Mouse (Mus musculus) small intestine, adult 2 months (tissue): Measurements from ENCODE around the gene Dnaic1. TPM values are rescaled to one million over a fixed set of nuclear protein-coding genes. Genes with fewer than 3 reads are reported as not detected.

Experiments
- H3K27ac ChIP-seq: fragments of 200-500 bp; 2 replicates; pipeline ENCODE4 v1.5.1; 2012; ENCODE audit warnings: low read depth, low read length, control low read depth, inconsistent platforms; ENCODE audit not compliant: insufficient read depth
- H3K27me3 ChIP-seq: fragments of 200-500 bp; 2 replicates; pipeline ENCODE4 v1.6.1; 2012; ENCODE audit warnings: mild to moderate bottlenecking, moderate library complexity, low read length, inconsistent platforms; ENCODE audit not compliant: control insufficient read depth, insufficient read depth
- H3K36me3 ChIP-seq: fragments of 200-500 bp; 2 replicates; pipeline ENCODE4 v1.6.1; 2012; ENCODE audit warnings: mild to moderate bottlenecking, low read length, control low read depth, inconsistent platforms; ENCODE audit not compliant: control insufficient read depth, insufficient read depth
- H3K4me1 ChIP-seq: fragments of 200-500 bp; 2 replicates; pipeline ENCODE4 v1.6.1; 2012; ENCODE audit warnings: low read length, inconsistent platforms, mixed read lengths; ENCODE audit not compliant: control insufficient read depth, insufficient read depth, insufficient read length
- H3K4me3 ChIP-seq: fragments of 200-500 bp; 2 replicates; pipeline ENCODE4 v1.5.1; 2012; ENCODE audit warnings: low read depth, mild to moderate bottlenecking, control low read depth, inconsistent platforms, low read length, moderate library complexity
- CTCF ChIP-seq: fragments of 200-500 bp; IDR thresholded peaks from 2 replicates; pipeline ENCODE4 v1.5.1; 2012; ENCODE audit warnings: low read depth, mild to moderate bottlenecking, control low read depth, inconsistent platforms, low read length, moderate library complexity, mixed read lengths; ENCODE audit not compliant: insufficient replicate concordance, insufficient read length; ENCODE audit errors: extremely low read depth
- POLR2A ChIP-seq: fragments of 200-500 bp; IDR thresholded peaks from 2 replicates; pipeline ENCODE4 v1.6.1; 2012; ENCODE audit warnings: low read depth, mild to moderate bottlenecking, control low read depth, inconsistent platforms, low read length, moderate library complexity
- whole genome bisulfite sequencing: fragments of 180-500 bp; shearing (Covaris S2); methylation state at CpG from one replicate; pipeline ENCODE4 v1.1.7; 2018; 5-methylcytosine and 5-hydroxymethylcytosine counted together
- polyA plus RNA-seq: library from polyadenylated mRNA; depleted of rRNA; stranded (reverse); fragments of >200 nt; gene quantifications from 2 replicates; pipeline ENCODE4 v1.2.3, GENCODE M21; 2012

The Dnaic1 gene
- polyA plus RNA-seq, 1 experiment, result 5.4 TPM

DNA sequence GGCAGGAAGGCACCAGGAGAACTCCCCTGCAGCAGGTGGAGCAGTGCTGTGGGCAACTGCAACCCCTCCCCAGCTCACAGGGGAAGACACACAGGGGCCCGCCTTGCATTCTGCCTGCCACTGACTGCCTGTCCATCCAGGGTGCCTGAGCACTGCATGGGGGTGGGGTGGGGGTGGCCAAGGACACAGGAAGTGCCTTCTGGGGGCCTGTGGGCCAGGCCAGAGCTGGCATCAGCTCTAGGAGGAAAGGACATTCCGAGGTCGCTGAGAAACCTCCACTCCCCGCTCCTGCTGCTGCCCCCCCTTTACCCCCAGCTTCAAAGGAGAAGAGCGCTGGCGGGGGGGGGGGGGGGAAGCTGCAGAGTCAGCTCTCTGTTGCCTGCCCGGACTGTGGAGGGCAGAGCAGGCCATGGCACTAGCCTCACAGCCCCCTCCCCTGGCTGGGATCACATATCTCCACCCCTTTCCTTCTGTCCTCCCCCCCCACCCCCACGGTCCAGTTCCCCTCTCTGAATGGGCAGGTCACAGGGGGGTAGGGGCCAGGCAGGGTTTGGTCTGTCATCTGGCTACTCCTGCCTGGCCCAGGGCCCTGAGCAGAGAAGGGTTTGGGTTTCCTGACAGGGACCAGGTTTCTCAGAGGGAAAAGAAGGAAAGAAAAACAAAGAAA lies 95.6 kb downstream of the Dnaic1 start:
- Histone ChIP-seq H3K36me3 (no peaks in the 10 kb centered on the region), H3K4me3 (no peak overlapping the region), H3K27ac (no peak overlapping the region), H3K4me1 (no peaks in the 10 kb centered on the region; the same call in 1 of the 2 replicates), H3K27me3 (no peaks in the 10 kb centered on the region)
- 14% methylated on average over 8 of the region's 8 CpGs for WGBS
- no peak for TF ChIP-seq POLR2A
- TF ChIP-seq CTCF, result no peak

DNA sequence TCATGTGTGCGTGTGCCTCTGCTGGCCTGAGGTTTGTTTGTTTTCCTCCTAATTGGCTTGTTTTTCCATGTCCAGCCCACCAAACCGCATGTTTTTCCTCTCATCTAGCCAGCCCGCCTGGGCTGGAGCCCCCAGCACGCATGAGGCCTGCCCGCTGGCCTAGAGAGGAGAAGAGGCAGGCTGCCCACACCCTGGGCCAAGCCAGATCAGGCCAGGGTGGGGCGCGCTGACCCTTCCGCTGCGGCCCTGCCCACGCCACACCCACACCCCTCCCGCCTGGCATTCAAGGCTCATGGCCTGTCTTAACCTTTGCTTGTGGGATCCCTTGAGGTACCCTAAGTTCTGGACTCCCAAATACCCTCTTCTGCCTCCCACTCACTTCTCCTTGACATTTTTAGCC lies 97.1 kb downstream of the Dnaic1 start:
- no peaks in the 10 kb centered on the region; the same call in 1 of the 2 replicates for H3K4me1 ChIP-seq
- no peak for TF ChIP-seq CTCF
- no peak for TF ChIP-seq POLR2A
- no peaks in the 10 kb centered on the region for H3K36me3 ChIP-seq
- 63% methylated on average over 11 of the region's 11 CpGs for WGBS
- no peak overlapping the region for H3K27ac ChIP-seq
- no peak overlapping the region for H3K4me3 ChIP-seq
- no peaks in the 10 kb centered on the region for H3K27me3 ChIP-seq

DNA sequence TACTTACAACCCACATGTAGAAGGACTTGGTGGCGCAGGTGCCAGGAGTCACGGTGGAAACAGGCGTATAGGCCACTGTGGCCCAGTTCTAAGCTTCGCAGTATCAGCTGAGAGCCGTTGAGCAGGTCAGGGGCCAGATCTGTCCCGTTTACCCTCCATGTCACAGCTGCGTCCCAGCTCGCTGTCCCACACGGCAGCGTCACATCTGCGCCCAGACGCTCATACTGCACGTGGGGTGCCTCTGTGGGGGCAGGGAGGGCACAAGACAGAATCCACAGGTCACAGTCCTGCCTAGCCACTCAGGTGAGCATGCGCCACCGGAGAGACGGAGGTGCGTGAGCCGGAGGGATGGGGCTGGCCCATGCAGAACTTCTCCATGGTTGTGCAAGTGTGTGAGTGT lies 101.3 kb downstream of the Dnaic1 start:
- Histone ChIP-seq H3K27ac (no peak overlapping the region), H3K4me1 (no peaks in the 10 kb centered on the region), H3K4me3 (no peak overlapping the region), H3K36me3 (no peaks in the 10 kb centered on the region), H3K27me3 (no peaks in the 10 kb centered on the region)
- TF ChIP-seq POLR2A (no peak), CTCF (no peak)
- WGBS, result 78% methylated on average over 18 of the region's 18 CpGs

DNA sequence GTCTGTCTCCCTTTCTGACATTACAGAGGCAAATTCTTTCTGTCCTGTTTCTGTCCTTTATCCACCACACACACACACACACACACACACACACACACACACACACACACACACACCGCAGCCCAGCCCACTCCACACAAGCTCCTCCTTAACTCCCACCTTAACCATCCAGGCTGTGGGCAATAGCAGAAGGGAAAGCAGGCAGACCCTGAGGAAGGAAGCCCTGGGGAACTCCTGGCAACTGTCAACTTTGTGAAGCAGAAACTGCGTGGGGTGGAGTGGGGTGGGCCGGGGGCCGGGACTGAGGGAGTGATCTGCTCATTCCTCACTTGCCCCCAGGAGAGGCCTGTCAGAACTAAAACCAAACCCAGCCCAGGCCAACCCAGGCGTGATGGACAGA lies 101.9 kb downstream of the Dnaic1 start:
- no peak overlapping the region for H3K4me3 ChIP-seq
- H3K36me3 ChIP-seq, result no peaks in the 10 kb centered on the region
- no peaks in the 10 kb centered on the region; the same call in 1 of the 2 replicates for H3K4me1 ChIP-seq
- no peak for TF ChIP-seq POLR2A
- TF ChIP-seq CTCF, result no peak
- 40% methylated on average over 5 of the region's 5 CpGs for WGBS
- no peak overlapping the region for H3K27ac ChIP-seq
- H3K27me3 ChIP-seq, result no peaks in the 10 kb centered on the region

DNA sequence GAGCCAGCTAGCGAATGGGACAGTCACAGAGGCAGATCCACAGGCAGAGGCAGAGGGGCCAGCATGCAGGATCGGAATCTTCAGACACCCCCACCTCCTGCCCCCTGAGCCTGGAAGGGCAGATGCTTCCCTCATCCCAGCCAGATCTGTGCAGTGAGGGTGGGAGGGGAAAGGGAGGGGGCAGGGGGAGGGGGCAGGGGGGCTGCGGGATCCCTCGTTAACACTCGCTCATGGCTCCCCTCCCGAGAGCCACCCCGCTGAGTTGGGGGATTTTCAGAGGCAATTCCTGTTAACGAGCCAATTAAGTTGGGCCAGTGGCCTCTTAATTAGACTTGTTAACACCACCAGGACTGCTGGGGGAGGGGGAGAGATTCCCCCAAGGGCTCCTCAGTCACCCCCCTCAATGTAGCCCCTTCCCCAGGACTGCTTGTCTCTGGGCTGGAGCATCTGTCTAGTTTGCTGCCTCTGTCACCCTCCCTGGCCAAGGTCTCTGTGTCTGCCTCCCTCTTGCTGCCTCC lies 102.4 kb downstream of the Dnaic1 start:
- no peak for TF ChIP-seq POLR2A
- no peak for TF ChIP-seq CTCF
- Histone ChIP-seq H3K36me3 (no peaks in the 10 kb centered on the region), H3K4me1 (no peaks in the 10 kb centered on the region; the same call in 1 of the 2 replicates), H3K4me3 (no peak overlapping the region), H3K27me3 (no peaks in the 10 kb centered on the region), H3K27ac (no peak overlapping the region)
- WGBS, result 30% methylated on average over 8 of the region's 8 CpGs

DNA sequence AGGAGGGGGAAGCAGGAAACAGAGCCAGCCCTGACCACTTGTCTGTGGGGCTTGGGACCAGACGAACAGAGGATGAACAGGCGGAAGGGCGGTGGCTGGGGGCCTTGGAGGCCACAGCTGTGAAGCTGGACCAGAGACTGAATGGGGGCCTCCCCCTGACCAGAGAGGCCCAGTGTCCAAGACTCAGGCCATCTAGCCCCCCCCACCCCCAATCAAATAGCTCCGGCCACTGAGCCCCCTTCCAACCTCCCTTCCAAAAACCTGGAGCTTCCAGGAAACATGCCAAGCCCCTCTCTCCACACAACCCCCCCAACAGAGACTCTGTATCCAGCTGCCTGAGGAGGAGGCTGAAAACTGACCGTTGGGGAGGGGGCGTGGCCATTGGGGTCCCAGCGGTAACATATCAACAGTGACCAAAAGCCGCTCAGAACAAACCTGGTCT lies 103.0 kb downstream of the Dnaic1 start:
- Histone ChIP-seq H3K27ac (no peak overlapping the region), H3K4me3 (no peak overlapping the region), H3K27me3 (no peaks in the 10 kb centered on the region), H3K36me3 (no peaks in the 10 kb centered on the region), H3K4me1 (no peaks in the 10 kb centered on the region; the same call in 1 of the 2 replicates)
- no peak for TF ChIP-seq CTCF
- TF ChIP-seq POLR2A, result no peak
- 48% methylated on average over 8 of the region's 8 CpGs for WGBS

DNA sequence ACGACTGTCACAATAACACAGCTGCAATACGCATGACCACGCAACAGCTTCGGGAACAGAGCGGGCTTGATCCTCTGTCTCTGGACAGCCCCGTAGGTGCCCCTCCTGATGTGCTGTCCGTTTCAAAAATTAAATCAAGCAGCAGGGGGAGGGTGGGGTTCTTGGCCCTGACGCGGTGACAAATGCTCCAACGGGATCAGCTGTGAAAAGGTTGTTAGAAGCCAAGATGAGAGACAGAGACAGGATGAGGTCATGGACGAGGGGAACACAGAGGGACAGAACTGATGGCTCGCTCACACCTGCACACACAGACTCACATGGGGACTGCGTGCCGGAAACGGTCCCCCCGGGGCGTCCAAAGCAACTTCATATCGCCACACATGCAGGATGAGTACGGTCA lies 103.6 kb downstream of the Dnaic1 start:
- no peaks in the 10 kb centered on the region for H3K27me3 ChIP-seq
- H3K4me1 ChIP-seq, result no peaks in the 10 kb centered on the region; the same call in 1 of the 2 replicates
- TF ChIP-seq CTCF, result no peak
- no peak for TF ChIP-seq POLR2A
- H3K27ac ChIP-seq, result no peak overlapping the region
- 74% methylated on average over 19 of the region's 19 CpGs for WGBS
- no peaks in the 10 kb centered on the region for H3K36me3 ChIP-seq
- H3K4me3 ChIP-seq, result no peak overlapping the region
